14 mouse cellular contexts compared by ENCODE assay signal in the genomic region with DNA sequence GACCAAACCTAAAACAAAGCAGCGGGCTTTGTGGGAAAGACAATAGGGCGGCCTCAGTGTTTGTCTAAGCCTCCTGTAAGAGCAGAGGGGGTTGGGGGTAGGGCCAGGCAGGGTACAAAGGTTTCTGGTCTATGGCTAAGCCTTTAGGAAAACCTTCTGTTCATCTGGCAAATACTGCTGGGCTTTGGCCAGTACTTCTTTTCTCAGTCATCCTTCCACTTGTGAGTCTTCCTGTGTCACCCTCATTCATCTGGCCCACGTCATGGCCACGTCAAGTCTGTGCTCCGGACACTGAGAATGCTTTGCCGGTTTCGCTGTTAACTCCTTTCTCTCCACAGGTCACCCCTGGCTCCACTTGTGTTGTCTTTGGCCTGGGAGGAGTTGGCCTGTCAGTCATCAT. TPM values are rescaled to one million over a fixed set of nuclear protein-coding genes. Genes with fewer than 3 reads are reported as not detected.
DNase-seq lines count a peak whose midpoint lies in the region; ATAC-seq and TF ChIP-seq lines count a peak whose summit lies in the region.
"Had no signal": no experiment of that assay in that cellular context is flagged by ENCODE, and none has a peak within 500 bp of the region (broad histone marks: within the 10 kb centered on the region; RNA-seq: fewer than 3 reads in every experiment).

No protein-coding gene starts in this region.

- ATAC-seq in heart, postnatal 0 days (ENCODE audit: insufficient read depth, low read depth): 0 out of 2 replicates have a peak, but pooled peaks have one; percentile 30
- ATAC-seq in lung, embryonic 15.5 days (ENCODE audit: borderline replicate concordance, extremely low read depth, low FRiP score, low TSS enrichment): 0 out of 2 replicates have a peak, but pooled peaks have one; percentile 33
- ATAC-seq in granulocyte monocyte progenitor cell, adult 5-6 weeks (replicated peaks; ENCODE audit: poor library complexity, severe bottlenecking): no peak

- no peak overlapping the region for H3K27ac ChIP-seq in heart, postnatal 0 days (ENCODE audit: low read depth)
- no peak overlapping the region for H3K27ac ChIP-seq in heart, adult 2 months
- H3K27ac ChIP-seq in lung, embryonic 15.5 days: no peak overlapping the region
- H3K27ac ChIP-seq: heart, embryonic 13.5 days had no signal

- no peak overlapping the region for H3K4me3 ChIP-seq in heart, postnatal 0 days (ENCODE audit: low read depth, low read length)
- no peak overlapping the region for H3K4me3 ChIP-seq in heart, adult 2 months
- H3K4me3 ChIP-seq in lung, embryonic 15.5 days: no peak overlapping the region
- H3K4me3 ChIP-seq: heart, embryonic 13.5 days had no signal

- H3K4me1 ChIP-seq in heart, postnatal 0 days (ENCODE audit: control insufficient read depth, insufficient read depth): no peaks in the 10 kb centered on the region
- H3K4me1 ChIP-seq in heart, adult 2 months (ENCODE audit: control insufficient read depth, insufficient read depth, low read length): no peaks in the 10 kb centered on the region
- no peaks in the 10 kb centered on the region; the same call in 1 of the 2 replicates for H3K4me1 ChIP-seq in lung, embryonic 15.5 days

- no peak overlapping the region for H3K4me2 ChIP-seq in heart, postnatal 0 days (ENCODE audit: low read depth, low read length)
- H3K4me2 ChIP-seq in lung, embryonic 15.5 days: no peak overlapping the region
- H3K4me2 ChIP-seq: heart, embryonic 13.5 days had no signal

- no peak for DNase-seq in heart, postnatal 0 days (ENCODE audit: low spot score)
- DNase-seq in heart, adult 2 months: no peak
- DNase-seq in ovary, adult 18-20 months (ENCODE audit: low spot score): peak; percentile 50
- DNase-seq in ovary, postnatal 36 days (ENCODE audit: low spot score): no peak
- DNase-seq in frontal cortex, postnatal 25 days (ENCODE audit: low spot score in 2 of 2): no peak
- DNase-seq in layer of hippocampus, adult 11-12 months (ENCODE audit: low spot score): no peak
- DNase-seq: cerebellum, adult 8-10 months; right cerebral cortex, postnatal 25 days; thymus, adult 18-20 months had no signal

- H3K9ac ChIP-seq in heart, postnatal 0 days (replicated peaks; ENCODE audit: low read depth, low read length): no peak overlapping the region
- H3K9ac ChIP-seq in heart, adult 2 months (ENCODE audit: low read depth, low read length): no peak overlapping the region
- no peak overlapping the region for H3K9ac ChIP-seq in lung, embryonic 15.5 days
- H3K9ac ChIP-seq: heart, embryonic 13.5 days had no signal

- H3K9me3 ChIP-seq in heart, postnatal 0 days (replicated peaks; ENCODE audit: control insufficient read depth, low read length): no peaks in the 10 kb centered on the region
- no peaks in the 10 kb centered on the region for H3K9me3 ChIP-seq in lung, embryonic 15.5 days
- H3K9me3 ChIP-seq: heart, embryonic 13.5 days had no signal

- no peak for TF ChIP-seq EP300 in heart, postnatal 0 days (IDR thresholded peaks at IDR 0.05; ENCODE audit: low read depth)
- TF ChIP-seq EP300 in heart, adult 2 months (IDR thresholded peaks at IDR 0.05; ENCODE audit: insufficient read depth, low read depth, low read length): no peak

- 36% methylated on average over 7 of the region's 7 CpGs for whole genome bisulfite sequencing in heart, postnatal 0 days
- WGBS in heart, adult 2 months: 40% methylated on average over 7 of the region's 7 CpGs
- 34% methylated on average over 7 of the region's 7 CpGs for WGBS in lung, embryonic 15.5 days

- H3K36me3 ChIP-seq in heart, postnatal 0 days (replicated peaks; ENCODE audit: control insufficient read depth, insufficient read depth, low read length): no peaks in the 10 kb centered on the region
- H3K36me3 ChIP-seq in heart, adult 2 months (ENCODE audit: control insufficient read depth, insufficient read depth, low read length): no peaks in the 10 kb centered on the region
- no peaks in the 10 kb centered on the region for H3K36me3 ChIP-seq in lung, embryonic 15.5 days
- H3K36me3 ChIP-seq: heart, embryonic 13.5 days had no signal

- no peak for TF ChIP-seq CTCF in heart, postnatal 0 days (IDR thresholded peaks at IDR 0.05; ENCODE audit: low read depth)
- TF ChIP-seq CTCF in heart, adult 2 months (IDR thresholded peaks at IDR 0.05): no peak

- no peaks in the 10 kb centered on the region for H3K27me3 ChIP-seq in heart, postnatal 0 days (ENCODE audit: control insufficient read depth, insufficient read depth, low read length)
- no peaks in the 10 kb centered on the region for H3K27me3 ChIP-seq in heart, adult 2 months (ENCODE audit: control insufficient read depth, insufficient read depth, low read length)
- no peaks in the 10 kb centered on the region for H3K27me3 ChIP-seq in lung, embryonic 15.5 days
- H3K27me3 ChIP-seq: heart, embryonic 13.5 days had no signal

- H3K79me2 ChIP-seq in heart, adult 2 months (replicated peaks; ENCODE audit: control insufficient read depth, insufficient read depth, low read length): no peaks in the 10 kb centered on the region

- intact Hi-C loops in heart, adult 2 months (cut with DNase I): no loop called here

- TF ChIP-seq POLR2A in heart, adult 2 months (IDR thresholded peaks at IDR 0.05; ENCODE audit: insufficient read depth, low read depth, low read length): no peak

RNA-seq across cellular contexts. Expression of gene Adh7, which starts 8.3 kb away (rescaled TPM):
- total RNA-seq in heart, postnatal 0 days (2014; rRNA removed; ENCODE audit: low replicate concordance): not detected in 2 replicates
- 0.51 TPM in 1 of 2 replicates, not detected in the other for polyA plus RNA-seq in heart, postnatal 0 days (2015; fragmentation: Nextera tagmentation; extraction: Ambion mirVana)
- under 1 TPM in 1 of 2 experiments, not detected in 1; 0.73 TPM for total RNA-seq in heart, adult 2 months (2021)
- polyA plus RNA-seq in heart, adult 2 months (2012; rRNA removed): 0.15 and 1.4 TPM in 2 replicates
- 0.43 and 0.50 TPM in 2 replicates for polyA plus RNA-seq in lung, embryonic 15.5 days (2015; fragmentation: Nextera tagmentation; extraction: Ambion mirVana)
- not detected in 2 replicates for total RNA-seq in granulocyte monocyte progenitor cell, adult 5-6 weeks (2014; fragmentation: Nextera tagmentation)
- not detected in 2 replicates for total RNA-seq in granulocyte monocyte progenitor cell, adult 5-6 weeks (2017)

RNA-seq across cellular contexts. Expression of gene 4930579F01Rik, which starts 32.2 kb away (rescaled TPM):
- not detected in 2 replicates for total RNA-seq in heart, postnatal 0 days (2014; rRNA removed; ENCODE audit: low replicate concordance)
- not detected in 2 replicates for polyA plus RNA-seq in heart, postnatal 0 days (2015; fragmentation: Nextera tagmentation; extraction: Ambion mirVana)
- total RNA-seq in heart, adult 2 months (2021): not detected
- 0.06 TPM in 1 of 2 replicates, not detected in the other for polyA plus RNA-seq in heart, adult 2 months (2012; rRNA removed)
- 0.21 and 0.29 TPM in 2 replicates for polyA plus RNA-seq in lung, embryonic 15.5 days (2015; fragmentation: Nextera tagmentation; extraction: Ambion mirVana)
- total RNA-seq in granulocyte monocyte progenitor cell, adult 5-6 weeks (2014; fragmentation: Nextera tagmentation): not detected in 2 replicates
- not detected in 2 replicates for total RNA-seq in granulocyte monocyte progenitor cell, adult 5-6 weeks (2017)
- total RNA-seq: layer of hippocampus, postnatal 25 days had no signal
- polyA plus RNA-seq: heart, embryonic 13.5 days; neural tube, embryonic 14.5 days had no signal

RNA-seq across cellular contexts. Expression of gene Adh1, which starts 34.9 kb away (rescaled TPM):
- total RNA-seq in heart, postnatal 0 days (2014; rRNA removed; ENCODE audit: low replicate concordance): 15.8 and 73.9 TPM in 2 replicates
- polyA plus RNA-seq in heart, postnatal 0 days (2015; fragmentation: Nextera tagmentation; extraction: Ambion mirVana): 10.8 and 11.8 TPM in 2 replicates
- 10 to 100 TPM; 27.5 to 34.3 TPM for total RNA-seq in heart, adult 2 months (2021)
- 26.1 and 29.7 TPM in 2 replicates for polyA plus RNA-seq in heart, adult 2 months (2012; rRNA removed)
- polyA plus RNA-seq in lung, embryonic 15.5 days (2015; fragmentation: Nextera tagmentation; extraction: Ambion mirVana): 1,171 and 1,249 TPM in 2 replicates
- not detected in 2 replicates for total RNA-seq in granulocyte monocyte progenitor cell, adult 5-6 weeks (2014; fragmentation: Nextera tagmentation)
- total RNA-seq in granulocyte monocyte progenitor cell, adult 5-6 weeks (2017): not detected in 2 replicates

Comparison
In these comparisons a context has a peak if more than half of its experiments do, and no peak if none do; other contexts are left out.
1. RNA of gene Adh1, which starts 34.9 kb away (total RNA-seq): 15.8 to 73.9 TPM in heart, postnatal 0 days and 27.5 to 34.3 TPM in heart, adult 2 months; not detected in granulocyte monocyte progenitor cell, adult 5-6 weeks; every median in the first group is over 10 times any median in the second.